Mouse (Mus musculus) spleen, adult 2 months (tissue): ENCODE measurements around the gene Ttyh2. TPM values are rescaled to one million over a fixed set of nuclear protein-coding genes. Genes with fewer than 3 reads are reported as not detected.
A peak's percentile ranks its signal among the peaks of the same experiment; 100 is the strongest.

Experiments used
- DNase-seq, 2 experiments: peaks; one replicate each; pipeline versions ENCODE4 v3.0.0 to v3.0.0-alpha.2; 2012 to 2021; ENCODE audit warnings: low spot score in 2 of 2, low read depth in 1 of 2
- H3K27ac ChIP-seq: fragments of 200-500 bp; 2 replicates; pipeline ENCODE4 v1.5.1; 2012; ENCODE audit warnings: low read length, inconsistent platforms; ENCODE audit not compliant: insufficient read depth
- H3K27me3 ChIP-seq: fragments of 200-500 bp; 2 replicates; pipeline ENCODE4 v1.6.1; 2012; ENCODE audit warnings: mild to moderate bottlenecking, moderate library complexity, low read length, inconsistent platforms; ENCODE audit not compliant: control insufficient read depth, insufficient read depth
- H3K36me3 ChIP-seq: fragments of 200-500 bp; 2 replicates; pipeline ENCODE4 v1.6.1; 2012; ENCODE audit warnings: mild to moderate bottlenecking, low read length, inconsistent platforms; ENCODE audit not compliant: control insufficient read depth, insufficient read depth
- H3K4me1 ChIP-seq: fragments of 200-500 bp; 2 replicates; pipeline ENCODE4 v1.6.1; 2011; ENCODE audit warnings: inconsistent platforms; ENCODE audit not compliant: control insufficient read depth, insufficient read depth, insufficient read length
- H3K4me3 ChIP-seq: fragments of 200-500 bp; 2 replicates; pipeline ENCODE4 v1.5.1; 2011; ENCODE audit warnings: mild to moderate bottlenecking, inconsistent platforms; ENCODE audit not compliant: insufficient read depth, insufficient read length; ENCODE audit errors: extremely low read depth
- CTCF ChIP-seq: fragments of 200-500 bp; IDR thresholded peaks from 2 replicates; pipeline ENCODE4 v1.5.1; 2011; ENCODE audit warnings: mild to moderate bottlenecking, inconsistent platforms; ENCODE audit not compliant: insufficient read depth, insufficient read length, insufficient replicate concordance; ENCODE audit errors: extremely low read depth
- POLR2A ChIP-seq: fragments of 200-500 bp; IDR thresholded peaks from 2 replicates; pipeline ENCODE4 v1.6.1; 2011; ENCODE audit warnings: low read depth, low read length, inconsistent platforms
- WGBS: fragments of 180-500 bp; shearing (Covaris S2); methylation state at CpG from one replicate; pipeline ENCODE4 v1.1.7; 2018; 5-methylcytosine and 5-hydroxymethylcytosine counted together
- polyA plus RNA-seq: library from polyadenylated mRNA; depleted of rRNA; stranded (reverse); fragments of >200 nt; gene quantifications from 2 replicates; pipeline ENCODE4 v1.2.3, GENCODE M21; 2012

Ttyh2 gene
- polyA plus RNA-seq, 1 experiment: 19.2 TPM

DNA sequence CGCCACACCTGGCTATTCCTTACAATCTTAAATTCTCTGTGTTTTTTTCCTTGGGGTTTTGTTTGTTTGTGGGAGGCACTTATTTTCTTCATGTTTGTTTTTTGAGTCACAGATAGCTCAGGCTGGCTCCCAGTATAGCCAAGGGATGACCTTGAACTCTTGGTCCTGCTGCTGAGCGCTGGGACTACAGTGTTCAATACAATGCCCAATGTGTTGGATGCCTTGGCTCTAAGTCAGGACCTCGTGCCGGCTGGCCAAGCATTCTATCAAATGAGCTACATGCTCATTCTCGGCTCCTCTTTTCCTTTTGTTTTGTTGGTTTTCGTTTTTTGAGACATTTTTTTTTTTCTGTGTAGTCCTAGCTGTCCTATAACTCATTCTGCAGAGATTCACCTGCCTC is 18.2 kb downstream of the Ttyh2 start:
- H3K27me3 ChIP-seq: no peaks in the 10 kb centered on the region
- WGBS: 91% methylated on average over 6 of the region's 6 CpGs
- no peak overlapping the region for H3K4me3 ChIP-seq
- no peak for DNase-seq
- no peaks in the 10 kb centered on the region for H3K4me1 ChIP-seq
- no peak for TF ChIP-seq CTCF
- no peak for TF ChIP-seq POLR2A
- H3K36me3 ChIP-seq: no peaks in the 10 kb centered on the region
- no peak overlapping the region for H3K27ac ChIP-seq

DNA sequence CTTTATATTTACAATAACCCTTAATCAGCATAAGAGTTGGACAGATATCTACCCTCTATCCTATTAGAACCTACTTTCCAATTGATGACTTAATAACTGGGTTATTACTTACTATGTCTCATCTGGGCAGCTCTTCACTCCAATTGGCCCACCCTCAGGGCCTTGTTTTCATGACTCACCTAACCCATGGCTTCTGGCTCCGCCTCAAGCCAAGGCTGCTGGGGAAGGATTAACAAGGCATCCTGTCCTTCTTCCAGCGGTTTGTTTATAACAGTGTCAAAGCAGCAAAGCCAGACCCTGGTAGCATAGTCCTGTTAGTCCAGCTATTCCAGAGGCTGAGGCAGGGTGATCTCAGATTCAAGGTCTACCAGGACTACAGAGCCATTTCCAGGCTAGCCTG is 19.2 kb downstream of the Ttyh2 start:
- H3K4me3 ChIP-seq: no peak overlapping the region
- H3K36me3 ChIP-seq: no peaks in the 10 kb centered on the region
- H3K27ac ChIP-seq: no peak overlapping the region
- no peaks in the 10 kb centered on the region for H3K27me3 ChIP-seq
- WGBS: 92% methylated on average over 2 of the region's 2 CpGs
- TF ChIP-seq CTCF (no peak), POLR2A (no peak)
- H3K4me1 ChIP-seq: no peaks in the 10 kb centered on the region
- no peak for DNase-seq

DNA sequence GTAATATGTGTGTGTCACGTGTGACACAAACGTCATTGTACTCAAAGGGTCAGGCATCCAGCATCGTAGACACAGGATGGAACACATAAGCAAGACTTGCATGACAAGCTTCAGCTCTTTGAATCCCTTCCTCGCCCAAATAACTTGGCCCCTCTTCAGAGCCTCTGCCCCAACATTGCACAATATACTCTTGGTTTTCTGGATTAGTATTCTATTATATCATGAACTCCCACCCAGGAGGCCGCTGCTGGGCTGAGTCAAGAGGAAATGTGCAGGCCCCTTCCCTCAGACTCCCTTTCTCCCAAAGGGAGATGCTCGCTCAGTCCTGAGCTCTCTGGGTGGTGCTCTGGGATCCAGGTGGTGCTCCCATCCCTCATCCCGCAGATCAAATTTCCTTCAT is 23.3 kb downstream of the Ttyh2 start:
- WGBS: 89% methylated on average over 7 of the region's 7 CpGs
- Histone ChIP-seq H3K4me3 (no peak overlapping the region), H3K36me3 (no peaks in the 10 kb centered on the region), H3K27ac (no peak overlapping the region), H3K4me1 (peaks cover 4% of the 10 kb centered on the region; the same call in 1 of the 2 replicates), H3K27me3 (no peaks in the 10 kb centered on the region)
- no peak for TF ChIP-seq POLR2A
- no peak for TF ChIP-seq CTCF
- no peak for DNase-seq

DNA sequence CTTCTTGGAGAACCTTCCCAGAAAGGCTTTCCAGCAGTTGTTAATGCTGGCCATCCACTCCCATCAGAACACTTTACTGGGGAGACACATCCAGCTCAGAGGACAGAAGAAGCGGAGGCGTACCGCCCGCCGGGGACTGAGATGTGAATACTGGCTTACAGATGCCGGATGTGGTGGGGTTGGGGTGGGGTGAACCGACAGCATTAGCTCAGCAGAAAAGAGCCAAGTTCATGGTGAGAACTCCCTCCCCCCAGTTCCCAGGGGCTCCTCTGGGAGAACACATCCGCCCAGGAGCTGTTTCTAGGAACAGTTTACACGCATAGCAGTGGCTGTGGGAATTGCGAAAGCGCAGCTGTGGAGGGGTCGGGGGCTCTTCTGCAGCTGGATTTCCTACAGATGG is 24.3 kb downstream of the Ttyh2 start:
- WGBS: 51% methylated on average over 12 of the region's 12 CpGs
- Histone ChIP-seq H3K4me1 (peaks cover 4% of the 10 kb centered on the region; the same call in 1 of the 2 replicates), H3K27me3 (no peaks in the 10 kb centered on the region), H3K4me3 (no peak overlapping the region), H3K36me3 (no peaks in the 10 kb centered on the region), H3K27ac (no peak overlapping the region)
- peak in 1 of 2 experiments; percentile 16 for DNase-seq
- TF ChIP-seq CTCF (no peak), POLR2A (no peak)

DNA sequence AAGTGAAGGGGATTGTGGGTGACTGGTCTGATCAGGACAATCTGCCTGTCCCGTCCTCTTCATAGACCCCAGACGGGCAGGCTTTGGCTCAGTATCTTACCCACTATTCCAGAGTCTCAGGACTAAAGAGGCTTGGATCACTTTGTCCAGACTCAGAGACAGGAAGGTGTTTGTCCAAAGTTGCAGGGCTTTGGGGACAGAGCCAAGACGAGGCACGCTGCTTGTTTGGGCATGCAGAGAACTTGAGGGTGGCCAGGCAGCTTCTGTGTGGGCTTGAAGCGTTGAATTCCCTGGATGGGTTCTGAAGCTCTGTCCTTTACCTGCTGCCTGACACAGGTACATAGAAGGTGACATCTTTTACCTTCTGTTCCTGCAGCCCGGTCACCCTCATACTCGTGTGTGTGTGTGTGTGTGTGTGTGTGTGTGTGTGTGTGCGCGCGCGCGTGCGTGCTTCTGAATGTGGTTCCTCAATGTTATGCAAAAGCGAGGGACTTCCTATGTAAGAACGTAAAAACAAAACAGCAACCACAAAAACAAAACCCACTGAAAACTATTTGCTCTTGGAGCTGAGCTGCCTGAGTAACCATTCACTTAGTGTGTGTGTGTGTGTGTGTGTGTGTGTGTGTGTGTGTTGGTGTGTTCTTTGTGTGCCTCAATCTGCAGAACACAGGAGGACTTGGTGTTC is 27.2 kb downstream of the Ttyh2 start:
- DNase-seq: peak; percentile 26 to 44
- no peak for TF ChIP-seq CTCF
- TF ChIP-seq POLR2A: no peak
- Histone ChIP-seq H3K27ac (no peak overlapping the region), H3K4me3 (no peak overlapping the region), H3K4me1 (peaks cover 4% of the 10 kb centered on the region; the same call in 1 of the 2 replicates), H3K27me3 (no peaks in the 10 kb centered on the region), H3K36me3 (no peaks in the 10 kb centered on the region)
- WGBS: 45% methylated on average over 15 of the region's 15 CpGs

DNA sequence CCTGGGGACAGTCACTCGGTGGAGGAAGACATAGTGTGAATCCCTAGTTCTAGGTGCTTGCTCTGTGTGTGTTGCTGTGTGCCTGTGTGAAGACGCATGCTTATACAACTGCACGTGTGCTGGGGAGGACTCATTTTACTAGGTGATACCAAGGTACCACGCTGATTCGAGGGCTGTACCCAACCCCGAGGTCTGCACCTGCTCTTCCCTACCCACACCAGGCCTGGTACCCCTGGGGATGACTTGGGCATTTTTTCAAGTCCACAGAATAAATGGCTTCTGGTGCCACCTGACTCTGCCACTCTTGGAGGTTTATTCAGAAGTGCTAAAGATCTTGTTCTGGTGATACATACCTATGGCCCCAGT is 27.7 kb downstream of the Ttyh2 start:
- Histone ChIP-seq H3K36me3 (no peaks in the 10 kb centered on the region), H3K4me3 (no peak overlapping the region), H3K27ac (no peak overlapping the region), H3K27me3 (no peaks in the 10 kb centered on the region), H3K4me1 (peaks cover 4% of the 10 kb centered on the region; the same call in 1 of the 2 replicates)
- WGBS: 42% methylated on average over 6 of the region's 6 CpGs
- TF ChIP-seq POLR2A: no peak
- no peak for TF ChIP-seq CTCF
- no peak for DNase-seq
